Mouse (Mus musculus): ENCODE measurements around the gene Klhdc1. TPM values are rescaled to one million over a fixed set of nuclear protein-coding genes. Genes with fewer than 3 reads are reported as not detected.
A peak's percentile ranks its signal among the peaks of the same experiment; 100 is the strongest.

Gene Klhdc1
- polyA plus RNA-seq, 1 experiment from 2014 or later: 9.2 TPM

GRCm38 (mm10) chr12:69283146-69283545, 42.2 kb downstream of the Klhdc1 start:
- 87% methylated on average over 7 of the region's 7 CpGs for WGBS
- Histone ChIP-seq H3K9ac (no peak overlapping the region), H3K9me3 (no peaks in the 10 kb centered on the region), H3K36me3 (no peaks in the 10 kb centered on the region), H3K4me2 (no peak overlapping the region), H3K27me3 (replicated peaks) (no peaks in the 10 kb centered on the region), H3K4me3 (replicated peaks) (no peak overlapping the region), H3K27ac (no peak overlapping the region), H3K4me1 (no peaks in the 10 kb centered on the region)
- ATAC-seq (ENCODE audit: insufficient read depth, low FRiP score, low read depth): no peak

- 91% methylated on average over 8 of the region's 8 CpGs for WGBS
- H3K4me2 ChIP-seq: no peak overlapping the region
- no peaks in the 10 kb centered on the region for H3K36me3 ChIP-seq
- ATAC-seq (ENCODE audit: insufficient read depth, low FRiP score, low read depth): no peak
- H3K4me3 ChIP-seq (replicated peaks): no peak overlapping the region
- H3K9ac ChIP-seq: no peak overlapping the region
- H3K27ac ChIP-seq: no peak overlapping the region
- H3K9me3 ChIP-seq: no peaks in the 10 kb centered on the region
- H3K4me1 ChIP-seq: no peaks in the 10 kb centered on the region
- no peaks in the 10 kb centered on the region for H3K27me3 ChIP-seq (replicated peaks)
These were observed 46.6 kb downstream of the Klhdc1 start for GRCm38 (mm10) chr12:69287535-69287934.

- Histone ChIP-seq H3K4me2 (no peak overlapping the region), H3K9me3 (no peaks in the 10 kb centered on the region), H3K27ac (no peak overlapping the region), H3K4me1 (no peaks in the 10 kb centered on the region), H3K36me3 (no peaks in the 10 kb centered on the region), H3K4me3 (replicated peaks) (no peak overlapping the region), H3K9ac (no peak overlapping the region), H3K27me3 (replicated peaks) (no peaks in the 10 kb centered on the region)
- no peak for ATAC-seq (ENCODE audit: insufficient read depth, low FRiP score, low read depth)
- WGBS: 74% methylated on average over 9 of the region's 9 CpGs
These were observed 47.7 kb downstream of the Klhdc1 start for GRCm38 (mm10) chr12:69288699-69289098.

GRCm38 (mm10) chr12:69292401-69292800, 51.4 kb downstream of the Klhdc1 start:
- H3K4me3 ChIP-seq (replicated peaks): no peak overlapping the region
- H3K9me3 ChIP-seq: no peaks in the 10 kb centered on the region
- H3K27ac ChIP-seq: no peak overlapping the region
- no peaks in the 10 kb centered on the region for H3K27me3 ChIP-seq (replicated peaks)
- no peak for ATAC-seq (ENCODE audit: insufficient read depth, low FRiP score, low read depth)
- H3K4me1 ChIP-seq: 0 out of 2 replicates have a peak, but pooled peaks cover 4% of the 10 kb centered on the region
- no peak overlapping the region for H3K9ac ChIP-seq
- H3K36me3 ChIP-seq: no peaks in the 10 kb centered on the region
- H3K4me2 ChIP-seq: no peak overlapping the region
- 88% methylated on average over 6 of the region's 6 CpGs for WGBS

- Histone ChIP-seq H3K9ac (no peak overlapping the region), H3K36me3 (no peaks in the 10 kb centered on the region), H3K27ac (no peak overlapping the region), H3K4me1 (peaks cover 15% of the 10 kb centered on the region; the same call in 1 of the 2 replicates), H3K9me3 (no peaks in the 10 kb centered on the region), H3K4me2 (no peak overlapping the region), H3K27me3 (replicated peaks) (no peaks in the 10 kb centered on the region), H3K4me3 (replicated peaks) (no peak overlapping the region)
- WGBS: 29% methylated on average over 2 of the region's 2 CpGs
- peak; percentile 77 for ATAC-seq (ENCODE audit: insufficient read depth, low FRiP score, low read depth)
These were observed 52.8 kb downstream of the Klhdc1 start for GRCm38 (mm10) chr12:69293815-69294214.

- Histone ChIP-seq H3K4me2 (no peak overlapping the region), H3K9me3 (no peaks in the 10 kb centered on the region), H3K27ac (no peak overlapping the region), H3K9ac (no peak overlapping the region), H3K36me3 (no peaks in the 10 kb centered on the region), H3K4me3 (replicated peaks) (no peak overlapping the region), H3K27me3 (replicated peaks) (no peaks in the 10 kb centered on the region), H3K4me1 (peaks cover 21% of the 10 kb centered on the region; the same call in 1 of the 2 replicates)
- WGBS: 81% methylated on average over 2 of the region's 2 CpGs
- ATAC-seq (ENCODE audit: insufficient read depth, low FRiP score, low read depth): no peak
These were observed 54.0 kb downstream of the Klhdc1 start for GRCm38 (mm10) chr12:69294936-69295335.

GRCm38 (mm10) chr12:69295651-69296050, 54.7 kb downstream of the Klhdc1 start:
- Histone ChIP-seq H3K27me3 (replicated peaks) (no peaks in the 10 kb centered on the region), H3K36me3 (0 out of 2 replicates have a peak, but pooled peaks cover 4% of the 10 kb centered on the region), H3K4me1 (peaks cover 21% of the 10 kb centered on the region; the same call in 1 of the 2 replicates), H3K9ac (no peak overlapping the region), H3K4me2 (peak overlapping the region; percentile 56), H3K9me3 (no peaks in the 10 kb centered on the region), H3K27ac (0 out of 2 replicates have a peak overlapping the region, but pooled peaks have one; percentile 91), H3K4me3 (replicated peaks) (0 out of 2 replicates have a peak overlapping the region, but pooled peaks have one; percentile 89)
- WGBS: 85% methylated on average over 4 of the region's 4 CpGs
- ATAC-seq (ENCODE audit: insufficient read depth, low FRiP score, low read depth): no peak

GRCm38 (mm10) chr12:69296511-69297410, 55.8 kb downstream of the Klhdc1 start, which contains the start of gene Klhdc2:
Gene Klhdc2, plus strand, starts transcription at chr12:69296681.
- Histone ChIP-seq H3K4me2 (peak within 1 kb of the TSS; percentile 56), H3K9ac (peak within 1 kb of the TSS; percentile 93), H3K4me3 (replicated peaks) (peak within 1 kb of the TSS; percentile 89), H3K27me3 (replicated peaks) (no peaks in the 10 kb centered on the region), H3K27ac (peak within 1 kb of the TSS; percentile 91), H3K9me3 (no peaks in the 10 kb centered on the region), H3K36me3 (0 out of 2 replicates have a peak, but pooled peaks cover 7% of the 10 kb centered on the region), H3K4me1 (peaks cover 21% of the 10 kb centered on the region; the same call in 1 of the 2 replicates)
- peak; percentile 91 for ATAC-seq (ENCODE audit: insufficient read depth, low FRiP score, low read depth)
- WGBS: under 1% methylated on average over 98 of the region's 98 CpGs

- H3K4me1 ChIP-seq: peaks cover 21% of the 10 kb centered on the region; the same call in 1 of the 2 replicates
- H3K27me3 ChIP-seq (replicated peaks): no peaks in the 10 kb centered on the region
- peak overlapping the region; percentile 93 for H3K9ac ChIP-seq
- no peaks in the 10 kb centered on the region for H3K9me3 ChIP-seq
- H3K4me2 ChIP-seq: peak overlapping the region; percentile 56
- H3K27ac ChIP-seq: peak overlapping the region; percentile 91
- 16% methylated on average over 20 of the region's 20 CpGs for WGBS
- ATAC-seq (ENCODE audit: insufficient read depth, low FRiP score, low read depth): no peak
- H3K36me3 ChIP-seq: peaks cover 15% of the 10 kb centered on the region; the same call in 1 of the 2 replicates
- H3K4me3 ChIP-seq (replicated peaks): peak overlapping the region; percentile 89
These were observed 56.6 kb downstream of the Klhdc1 start for GRCm38 (mm10) chr12:69297411-69298150.

- H3K4me1 ChIP-seq: peaks cover 21% of the 10 kb centered on the region; the same call in 1 of the 2 replicates
- no peaks in the 10 kb centered on the region for H3K27me3 ChIP-seq (replicated peaks)
- H3K36me3 ChIP-seq: peaks cover 20% of the 10 kb centered on the region
- H3K9me3 ChIP-seq: no peaks in the 10 kb centered on the region
- peak overlapping the region; percentile 33; the same call in 1 of the 2 replicates for H3K4me2 ChIP-seq
- peak overlapping the region; percentile 89; the same call in 1 of the 2 replicates for H3K4me3 ChIP-seq (replicated peaks)
- H3K27ac ChIP-seq: no peak overlapping the region
- 90% methylated on average over 4 of the region's 4 CpGs for WGBS
- ATAC-seq (ENCODE audit: insufficient read depth, low FRiP score, low read depth): no peak
- H3K9ac ChIP-seq: no peak overlapping the region
These were observed 57.3 kb downstream of the Klhdc1 start for GRCm38 (mm10) chr12:69298281-69298680.

- Histone ChIP-seq H3K27me3 (replicated peaks) (no peaks in the 10 kb centered on the region), H3K9me3 (no peaks in the 10 kb centered on the region), H3K9ac (no peak overlapping the region), H3K4me1 (peaks cover 21% of the 10 kb centered on the region; the same call in 1 of the 2 replicates), H3K4me2 (no peak overlapping the region; the same call in 1 of the 2 replicates), H3K4me3 (replicated peaks) (no peak overlapping the region), H3K36me3 (peaks cover 25% of the 10 kb centered on the region), H3K27ac (no peak overlapping the region)
- 59% methylated on average over 12 of the region's 12 CpGs for WGBS
- no peak; the same call in 1 of the 2 replicates for ATAC-seq (ENCODE audit: insufficient read depth, low FRiP score, low read depth)
These were observed 58.3 kb downstream of the Klhdc1 start for GRCm38 (mm10) chr12:69299231-69299630.
